Mouse (Mus musculus): ENCODE results near the gene Mier1.

DNA sequence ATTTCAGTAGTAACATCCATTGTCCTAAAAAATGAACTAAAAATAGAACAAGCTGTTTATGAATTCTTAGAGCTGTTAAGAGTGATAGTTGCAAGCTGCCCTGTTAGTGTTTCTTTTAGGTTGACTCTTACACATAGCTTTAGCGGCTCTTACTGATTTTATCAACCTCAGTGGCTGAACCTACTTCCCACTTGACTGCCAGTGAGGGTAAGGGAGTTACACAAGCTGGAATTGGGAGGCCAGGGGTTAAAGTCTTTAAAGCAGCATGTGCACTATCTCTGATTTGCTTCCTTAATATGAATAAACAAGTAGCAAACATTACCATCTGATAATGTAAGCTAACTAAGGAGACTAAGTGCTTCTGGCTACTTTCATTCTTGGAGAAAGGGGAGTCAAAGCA lies 22.8 kb downstream of the Mier1 start:
- no peak for TF ChIP-seq TAL1 (IDR thresholded peaks at IDR 0.05; ENCODE audit: low read length)
- TF ChIP-seq GATA1 (IDR thresholded peaks at IDR 0.05; ENCODE audit: low read length) = no peak
